In the genomic region with DNA sequence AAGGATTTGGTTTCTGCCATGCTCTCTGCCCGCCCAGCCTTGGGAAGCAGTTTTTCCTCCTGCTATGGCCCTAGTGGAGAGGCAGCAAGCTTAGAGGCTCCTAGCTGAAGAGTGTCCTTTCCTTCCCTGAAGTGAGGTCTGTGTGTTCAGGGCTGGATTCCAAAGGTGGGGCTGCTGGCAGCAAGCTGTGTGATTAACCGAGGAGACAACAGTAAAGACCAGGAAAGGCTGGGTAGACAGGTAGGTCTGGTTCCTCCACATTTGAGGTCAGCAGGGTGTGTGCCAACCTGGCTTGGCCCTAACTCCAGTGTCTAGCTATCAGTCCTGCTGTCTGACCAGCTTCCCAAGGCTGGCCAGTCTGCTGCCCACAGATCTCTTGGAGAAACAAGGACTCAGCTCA, we compare ENCODE assay signal across 13 mouse cellular contexts. TPM values are rescaled to one million over a fixed set of nuclear protein-coding genes. Genes with fewer than 3 reads are reported as not detected.
A peak's percentile ranks its signal among the peaks of the same experiment; 100 is the strongest.
DNase-seq lines count a peak whose midpoint lies in the region; ATAC-seq and TF ChIP-seq lines count a peak whose summit lies in the region.
"Had no signal": no experiment of that assay in that cellular context is flagged by ENCODE, and none has a peak within 500 bp of the region (broad histone marks: within the 10 kb centered on the region; RNA-seq: fewer than 3 reads in every experiment).

No protein-coding gene starts in this region.

- DNase-seq in kidney, adult 18-20 months = peak; percentile 11
- DNase-seq in kidney, adult 11 months = no peak
- DNase-seq in gonadal fat pad, adult 2 months (ENCODE audit: low read depth) = peak; percentile 74
- DNase-seq in stomach, postnatal 0 days (ENCODE audit: low spot score) = peak; percentile 67
- no peak for DNase-seq in thymus, postnatal 36 days
- no peak for DNase-seq in layer of hippocampus, adult 9-10 months (ENCODE audit: low spot score)
- DNase-seq: adrenal gland, postnatal 10 days; thymus, postnatal 25 days had no signal

- TF ChIP-seq EP300 in stomach, postnatal 0 days (optimal IDR thresholded peaks at IDR 0.05) = peak; percentile 84

- H3K4me1 ChIP-seq in lung, embryonic 15.5 days = peaks cover 20% of the 10 kb centered on the region
- peaks cover 3% of the 10 kb centered on the region; the same call in 1 of the 2 replicates for H3K4me1 ChIP-seq in stomach, postnatal 0 days (replicated peaks; ENCODE audit: control insufficient read depth, insufficient read depth)
- H3K4me1 ChIP-seq: hindbrain, embryonic 12.5 days had no signal

- no peaks in the 10 kb centered on the region for H3K36me3 ChIP-seq in lung, embryonic 15.5 days
- H3K36me3 ChIP-seq in stomach, postnatal 0 days (ENCODE audit: control insufficient read depth, insufficient read depth, low read length) = no peaks in the 10 kb centered on the region
- H3K36me3 ChIP-seq: heart, embryonic 13.5 days; hindbrain, embryonic 12.5 days had no signal

- H3K9me3 ChIP-seq in lung, embryonic 15.5 days = no peaks in the 10 kb centered on the region
- H3K9me3 ChIP-seq in stomach, postnatal 0 days (ENCODE audit: control insufficient read depth, low read length) = no peaks in the 10 kb centered on the region
- H3K9me3 ChIP-seq: heart, embryonic 13.5 days; hindbrain, embryonic 12.5 days had no signal

- 56% methylated on average over 2 of the region's 2 CpGs for WGBS in lung, embryonic 15.5 days
- 62% methylated on average over 2 of the region's 2 CpGs for WGBS in stomach, postnatal 0 days

- no peak overlapping the region for H3K4me2 ChIP-seq in lung, embryonic 15.5 days
- no peak overlapping the region for H3K4me2 ChIP-seq in stomach, postnatal 0 days (replicated peaks; ENCODE audit: low read depth)
- H3K4me2 ChIP-seq: heart, embryonic 13.5 days; hindbrain, embryonic 12.5 days; liver, embryonic 11.5 days had no signal

- H3K27ac ChIP-seq in lung, embryonic 15.5 days = no peak overlapping the region
- peak overlapping the region; percentile 35; the same call in 1 of the 2 replicates for H3K27ac ChIP-seq in stomach, postnatal 0 days (replicated peaks)
- H3K27ac ChIP-seq: heart, embryonic 13.5 days; hindbrain, embryonic 12.5 days had no signal

- no peak for TF ChIP-seq CTCF in stomach, postnatal 0 days (IDR thresholded peaks at IDR 0.05; ENCODE audit: low read depth)

- peak; percentile 29; the same call in 1 of the 2 replicates for ATAC-seq in lung, embryonic 15.5 days (ENCODE audit: borderline replicate concordance, extremely low read depth, low FRiP score, low TSS enrichment)
- peak; percentile 76 for ATAC-seq in stomach, postnatal 0 days (ENCODE audit: low FRiP score, low TSS enrichment)

- no peak overlapping the region for H3K9ac ChIP-seq in lung, embryonic 15.5 days
- no peak overlapping the region for H3K9ac ChIP-seq in stomach, postnatal 0 days (ENCODE audit: low read length)
- H3K9ac ChIP-seq: heart, embryonic 13.5 days; hindbrain, embryonic 12.5 days had no signal

- no peak overlapping the region for H3K4me3 ChIP-seq in lung, embryonic 15.5 days
- no peak overlapping the region for H3K4me3 ChIP-seq in stomach, postnatal 0 days (ENCODE audit: low read depth, low read length)
- H3K4me3 ChIP-seq: erythroblast, embryonic 14.5 days; heart, embryonic 13.5 days; hindbrain, embryonic 12.5 days had no signal

- no peaks in the 10 kb centered on the region for H3K27me3 ChIP-seq in lung, embryonic 15.5 days
- H3K27me3 ChIP-seq in stomach, postnatal 0 days (ENCODE audit: control insufficient read depth, insufficient read depth, low read length) = no peaks in the 10 kb centered on the region
- H3K27me3 ChIP-seq: heart, embryonic 13.5 days; hindbrain, embryonic 12.5 days had no signal

RNA-seq across cellular contexts. Expression of gene Dhx32, which starts 12.2 kb away (rescaled TPM):
- polyA plus RNA-seq in gonadal fat pad, adult 2 months (2012; rRNA removed) = 42.4 and 69.0 TPM in 2 replicates
- polyA plus RNA-seq in lung, embryonic 15.5 days (2015; fragmentation: Nextera tagmentation; extraction: Ambion mirVana) = 26.4 and 27.7 TPM in 2 replicates
- polyA plus RNA-seq in stomach, postnatal 0 days (2015; fragmentation: Nextera tagmentation; extraction: Ambion mirVana) = 57.6 and 59.8 TPM in 2 replicates

RNA-seq across cellular contexts. Expression of gene Fank1, which starts 18.1 kb away (rescaled TPM):
- 1.3 and 1.6 TPM in 2 replicates for polyA plus RNA-seq in gonadal fat pad, adult 2 months (2012; rRNA removed)
- polyA plus RNA-seq in lung, embryonic 15.5 days (2015; fragmentation: Nextera tagmentation; extraction: Ambion mirVana) = 1.5 and 1.7 TPM in 2 replicates
- polyA plus RNA-seq in stomach, postnatal 0 days (2015; fragmentation: Nextera tagmentation; extraction: Ambion mirVana) = 0.34 and 0.50 TPM in 2 replicates
- polyA plus RNA-seq: erythroblast, embryonic 14.5 days; heart, embryonic 13.5 days; liver, embryonic 11.5 days had no signal

Comparison
In these comparisons a context has a peak if more than half of its experiments do, and no peak if none do; other contexts are left out.
1. DNase-seq: peak in kidney, adult 18-20 months (single experiment), gonadal fat pad, adult 2 months (single experiment) and stomach, postnatal 0 days (single experiment); none in kidney, adult 11 months (single experiment), thymus, postnatal 36 days (0 of 2) and layer of hippocampus, adult 9-10 months (single experiment).